Mouse (Mus musculus) spleen, adult 2 months (tissue): ENCODE data around the gene Uqcrq. TPM values are rescaled to one million over a fixed set of nuclear protein-coding genes. Genes with fewer than 3 reads are reported as not detected.
A peak's percentile ranks its signal among the peaks of the same experiment; 100 is the strongest.

Experiments
- DNase-seq, 2 experiments: peaks; one replicate each; pipeline versions ENCODE4 v3.0.0 to v3.0.0-alpha.2; 2012 to 2021; ENCODE audit warnings: low spot score in 2 of 2, low read depth in 1 of 2
- H3K27ac ChIP-seq: fragments of 200-500 bp; 2 replicates; pipeline ENCODE4 v1.5.1; 2012; ENCODE audit warnings: low read length, inconsistent platforms; ENCODE audit not compliant: insufficient read depth
- H3K27me3 ChIP-seq: fragments of 200-500 bp; 2 replicates; pipeline ENCODE4 v1.6.1; 2012; ENCODE audit warnings: mild to moderate bottlenecking, moderate library complexity, low read length, inconsistent platforms; ENCODE audit not compliant: control insufficient read depth, insufficient read depth
- H3K36me3 ChIP-seq: fragments of 200-500 bp; 2 replicates; pipeline ENCODE4 v1.6.1; 2012; ENCODE audit warnings: mild to moderate bottlenecking, low read length, inconsistent platforms; ENCODE audit not compliant: control insufficient read depth, insufficient read depth
- H3K4me1 ChIP-seq: fragments of 200-500 bp; 2 replicates; pipeline ENCODE4 v1.6.1; 2011; ENCODE audit warnings: inconsistent platforms; ENCODE audit not compliant: control insufficient read depth, insufficient read depth, insufficient read length
- H3K4me3 ChIP-seq: fragments of 200-500 bp; 2 replicates; pipeline ENCODE4 v1.5.1; 2011; ENCODE audit warnings: mild to moderate bottlenecking, inconsistent platforms; ENCODE audit not compliant: insufficient read depth, insufficient read length; ENCODE audit errors: extremely low read depth
- CTCF ChIP-seq: fragments of 200-500 bp; IDR thresholded peaks from 2 replicates; pipeline ENCODE4 v1.5.1; 2011; ENCODE audit warnings: mild to moderate bottlenecking, inconsistent platforms; ENCODE audit not compliant: insufficient read depth, insufficient read length, insufficient replicate concordance; ENCODE audit errors: extremely low read depth
- POLR2A ChIP-seq: fragments of 200-500 bp; IDR thresholded peaks from 2 replicates; pipeline ENCODE4 v1.6.1; 2011; ENCODE audit warnings: low read depth, low read length, inconsistent platforms
- WGBS: fragments of 180-500 bp; shearing (Covaris S2); methylation state at CpG from one replicate; pipeline ENCODE4 v1.1.7; 2018; 5-methylcytosine and 5-hydroxymethylcytosine counted together
- polyA plus RNA-seq: library from polyadenylated mRNA; depleted of rRNA; stranded (reverse); fragments of >200 nt; gene quantifications from 2 replicates; pipeline ENCODE4 v1.2.3, GENCODE M21; 2012

Gene Uqcrq
- polyA plus RNA-seq, 1 experiment = 157 TPM

GRCm38 (mm10) chr11:53458996-53459395, 28.4 kb upstream of the Uqcrq start:
- WGBS = 84% methylated on average over 3 of the region's 3 CpGs
- no peak overlapping the region for H3K27ac ChIP-seq
- no peaks in the 10 kb centered on the region for H3K36me3 ChIP-seq
- no peak overlapping the region for H3K4me3 ChIP-seq
- peaks cover 8% of the 10 kb centered on the region for H3K4me1 ChIP-seq
- H3K27me3 ChIP-seq = peaks cover 20% of the 10 kb centered on the region
- no peak for TF ChIP-seq CTCF
- TF ChIP-seq POLR2A = no peak
- no peak for DNase-seq

GRCm38 (mm10) chr11:53457372-53457954, 26.8 kb upstream of the Uqcrq start:
- Histone ChIP-seq H3K4me3 (peak overlapping the region; percentile 48; the same call in 1 of the 2 replicates), H3K27me3 (peaks cover 9% of the 10 kb centered on the region), H3K27ac (no peak overlapping the region), H3K36me3 (no peaks in the 10 kb centered on the region), H3K4me1 (peaks cover 5% of the 10 kb centered on the region)
- no peak for DNase-seq
- WGBS = 26% methylated on average over 29 of the region's 29 CpGs
- no peak for TF ChIP-seq CTCF
- no peak for TF ChIP-seq POLR2A

- DNase-seq = no peak
- TF ChIP-seq POLR2A (no peak), CTCF (no peak)
- no peaks in the 10 kb centered on the region for H3K36me3 ChIP-seq
- peaks cover 5% of the 10 kb centered on the region for H3K4me1 ChIP-seq
- H3K27me3 ChIP-seq = peaks cover 9% of the 10 kb centered on the region
- H3K27ac ChIP-seq = no peak within 1 kb of the TSS
- H3K4me3 ChIP-seq = peak within 1 kb of the TSS; percentile 48; the same call in 1 of the 2 replicates
- WGBS = 8% methylated on average over 42 of the region's 42 CpGs
Measured at GRCm38 (mm10) chr11:53456474-53457371, 26.1 kb upstream of the Uqcrq start, which contains the start of the genes Gm10447 and Shroom1. Gene Gm10447 (minus strand): TSS chr11:53457110. Gene Shroom1 (plus strand): TSS chr11:53457205.

- TF ChIP-seq CTCF (no peak), POLR2A (no peak)
- peaks cover 5% of the 10 kb centered on the region for H3K4me1 ChIP-seq
- no peak overlapping the region for H3K4me3 ChIP-seq
- WGBS = 91% methylated on average over 5 of the region's 5 CpGs
- peaks cover 9% of the 10 kb centered on the region for H3K27me3 ChIP-seq
- H3K36me3 ChIP-seq = no peaks in the 10 kb centered on the region
- no peak overlapping the region for H3K27ac ChIP-seq
- no peak for DNase-seq
Measured at GRCm38 (mm10) chr11:53453031-53453430, 22.4 kb upstream of the Uqcrq start.

GRCm38 (mm10) chr11:53452396-53452795, 21.8 kb upstream of the Uqcrq start:
- 95% methylated on average over 9 of the region's 9 CpGs for WGBS
- peaks cover 7% of the 10 kb centered on the region for H3K27me3 ChIP-seq
- H3K4me3 ChIP-seq = no peak overlapping the region
- peaks cover 5% of the 10 kb centered on the region for H3K4me1 ChIP-seq
- TF ChIP-seq POLR2A (no peak), CTCF (no peak)
- H3K36me3 ChIP-seq = no peaks in the 10 kb centered on the region
- no peak overlapping the region for H3K27ac ChIP-seq
- DNase-seq = no peak

- 0 out of 2 replicates have a peak, but pooled peaks cover 1% of the 10 kb centered on the region for H3K27me3 ChIP-seq
- H3K27ac ChIP-seq = no peak overlapping the region
- TF ChIP-seq POLR2A (no peak), CTCF (no peak)
- no peaks in the 10 kb centered on the region for H3K36me3 ChIP-seq
- no peak overlapping the region for H3K4me3 ChIP-seq
- WGBS = 73% methylated on average over 2 of the region's 2 CpGs
- DNase-seq = no peak
- H3K4me1 ChIP-seq = no peaks in the 10 kb centered on the region
Measured at GRCm38 (mm10) chr11:53451361-53451760, 20.7 kb upstream of the Uqcrq start.
